Mouse (Mus musculus) gastrocnemius, adult 2 months (tissue): ENCODE measurements at regions not wholly inside any gene's neighbourhood (a gene's known extent, or its start where the extent isn't known, plus 50 kb on each side); places are given as distances from the start of the nearest gene placed in this dataset.

Source experiments
- DNase-seq: peaks from one replicate; pipeline ENCODE4 v3.0.0; 2022
- H3K27ac ChIP-seq: fragments of 200-600 bp; 2 replicates; pipeline ENCODE4 v1.8.1; 2022; ENCODE audit warnings: mild to moderate bottlenecking
- H3K4me3 ChIP-seq: fragments of 200-600 bp; 2 replicates; pipeline ENCODE4 v1.8.1; 2022; ENCODE audit warnings: mild to moderate bottlenecking, moderate library complexity
- CTCF ChIP-seq: fragments of 200-600 bp; IDR thresholded peaks from 2 replicates; pipeline ENCODE4 v1.8.1; 2022; ENCODE audit warnings: antibody characterized with exemption, mild to moderate bottlenecking, moderate library complexity
- intact Hi-C: fragments of 180-260 bp; cut with DNase I; formaldehyde crosslinking; loops from one replicate; pipeline ENCODE4 v1.15.1; 2025

DNA sequence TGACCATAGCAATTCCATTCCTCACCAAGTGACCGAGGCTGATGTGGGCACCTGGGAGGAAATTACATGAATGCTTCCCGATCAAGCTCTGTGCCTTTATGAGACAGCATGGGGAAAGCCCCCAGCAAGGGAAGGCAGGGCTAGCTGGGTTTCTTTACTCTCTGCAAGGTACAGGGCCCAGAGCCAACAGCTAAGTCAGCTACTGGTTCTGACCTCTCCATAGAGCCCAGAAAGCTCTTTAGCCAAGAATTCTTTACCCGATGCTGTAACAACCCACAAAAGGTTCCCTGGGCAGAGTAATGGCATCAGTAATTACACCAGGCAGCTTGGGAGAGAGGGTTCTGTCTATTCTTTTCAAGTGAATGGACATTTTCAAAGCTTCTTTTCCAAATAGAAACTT is 161.9 kb upstream of the Adamts16 start:
- TF ChIP-seq CTCF, result no peak
- no peak overlapping the region for H3K4me3 ChIP-seq
- intact Hi-C loops, result loop anchor here (10.0 kb wide), 1 partner anchor 159 kb away; the partner anchor contains the start of gene Adamts16
- no peak overlapping the region for H3K27ac ChIP-seq
- DNase-seq, result no peak

DNA sequence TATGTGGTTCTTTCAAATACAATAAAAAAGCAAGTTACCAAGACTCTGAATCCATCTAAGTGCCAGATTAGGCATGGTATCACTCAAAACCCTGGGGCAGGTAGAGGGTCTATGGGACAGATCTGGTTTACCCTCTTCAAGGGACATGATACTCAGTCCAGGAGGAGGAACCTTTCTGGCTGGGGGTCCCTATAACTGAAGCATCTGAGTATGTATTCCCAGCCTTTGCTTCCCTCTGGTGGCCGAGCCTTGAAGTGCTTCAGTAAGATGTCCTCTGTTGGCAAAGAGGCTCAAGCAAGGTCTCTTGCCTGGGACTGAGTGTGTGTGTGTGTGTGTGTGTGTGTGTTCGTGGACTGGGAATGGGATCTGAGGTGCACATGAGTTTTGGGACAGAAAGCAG is 159.7 kb upstream of the Adamts16 start:
- Histone ChIP-seq H3K27ac (no peak overlapping the region), H3K4me3 (no peak overlapping the region)
- intact Hi-C loops, result loop anchor here (10.0 kb wide), 1 partner anchor 156 kb away; the partner anchor contains the start of gene Adamts16
- peak; percentile 43 for DNase-seq
- peak; percentile 57 for TF ChIP-seq CTCF

GRCm38 (mm10) chr13:71000422-71001008 is 158.9 kb upstream of the Adamts16 start:
- intact Hi-C loops, result loop anchor here (10.0 kb wide), 1 partner anchor 156 kb away; the partner anchor contains the start of gene Adamts16
- DNase-seq, result no peak
- Histone ChIP-seq H3K4me3 (no peak overlapping the region), H3K27ac (no peak overlapping the region)
- TF ChIP-seq CTCF, result no peak

DNA sequence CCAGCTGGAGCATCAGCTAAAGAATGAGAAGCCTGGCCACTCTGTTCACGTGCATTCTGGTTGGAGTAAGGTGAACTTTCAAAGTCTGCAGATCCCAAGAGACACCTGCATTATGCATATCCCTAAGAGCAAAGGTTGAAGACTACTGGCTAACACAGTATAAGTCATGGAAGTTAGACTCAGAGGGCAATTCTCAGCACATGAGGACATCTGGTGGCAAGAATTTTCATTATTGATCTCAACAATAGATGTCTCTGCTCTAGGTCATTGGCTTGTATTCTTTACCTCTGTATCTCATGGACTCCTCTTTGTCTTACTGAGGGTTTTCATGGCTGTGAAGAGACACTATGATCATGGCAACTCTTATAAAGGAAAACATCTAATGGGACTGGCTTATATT is 151.9 kb upstream of the Adamts16 start:
- Histone ChIP-seq H3K27ac (no peak overlapping the region), H3K4me3 (no peak overlapping the region)
- TF ChIP-seq CTCF, result peak; percentile 24; the same call in 1 of the 2 replicates
- intact Hi-C loops, result no loop called here
- no peak for DNase-seq

DNA sequence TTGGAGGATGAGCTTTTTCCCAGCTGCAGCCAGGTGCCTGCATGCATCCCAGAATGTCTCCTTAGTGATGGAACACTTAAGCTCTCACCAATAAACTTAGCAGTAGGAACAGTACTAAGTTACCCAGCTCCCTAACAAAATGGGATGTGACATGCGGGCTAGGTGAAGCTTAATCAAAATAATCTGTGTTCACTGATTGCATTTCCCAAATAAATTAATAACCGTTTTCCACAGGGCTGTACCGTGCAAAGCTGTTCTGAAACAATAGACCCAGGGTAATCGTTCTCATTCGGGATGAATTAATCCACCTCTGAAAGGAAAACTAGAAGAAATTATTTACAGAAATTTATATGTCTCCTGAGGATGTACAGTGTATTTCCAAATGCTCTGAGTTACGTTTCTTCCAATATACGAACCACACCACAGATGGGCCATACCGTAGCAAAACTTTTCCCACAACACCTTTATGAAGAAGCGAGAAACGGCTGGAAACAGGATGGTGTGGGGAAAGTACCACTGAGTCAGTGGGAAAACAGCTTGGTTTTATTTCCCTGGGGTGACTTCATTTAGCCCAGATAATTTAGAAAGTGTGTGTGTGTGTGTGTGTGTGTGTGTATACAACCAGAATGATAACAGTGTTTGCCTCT is 148.5 kb upstream of the Adamts16 start:
- intact Hi-C loops, result no loop called here
- no peak overlapping the region for H3K4me3 ChIP-seq
- no peak for DNase-seq
- no peak overlapping the region for H3K27ac ChIP-seq
- no peak for TF ChIP-seq CTCF

- H3K27ac ChIP-seq, result no peak overlapping the region
- intact Hi-C loops, result no loop called here
- H3K4me3 ChIP-seq, result no peak overlapping the region
- DNase-seq, result no peak
- no peak for TF ChIP-seq CTCF
Measured at GRCm38 (mm10) chr13:70979344-70979743, 137.7 kb upstream of the Adamts16 start.

GRCm38 (mm10) chr13:70978547-70979307 is 137.1 kb upstream of the Adamts16 start:
- Histone ChIP-seq H3K4me3 (no peak overlapping the region), H3K27ac (no peak overlapping the region)
- no peak for DNase-seq
- intact Hi-C loops, result no loop called here
- no peak for TF ChIP-seq CTCF

- no peak overlapping the region for H3K4me3 ChIP-seq
- TF ChIP-seq CTCF, result no peak
- no peak overlapping the region for H3K27ac ChIP-seq
- no peak for DNase-seq
- intact Hi-C loops, result no loop called here
Measured at GRCm38 (mm10) chr13:70969596-70969995, 128.0 kb upstream of the Adamts16 start.

- Histone ChIP-seq H3K27ac (no peak overlapping the region), H3K4me3 (no peak overlapping the region)
- no peak for DNase-seq
- TF ChIP-seq CTCF, result no peak
- intact Hi-C loops, result no loop called here
Measured at GRCm38 (mm10) chr13:70967781-70968180, 126.2 kb upstream of the Adamts16 start.

DNA sequence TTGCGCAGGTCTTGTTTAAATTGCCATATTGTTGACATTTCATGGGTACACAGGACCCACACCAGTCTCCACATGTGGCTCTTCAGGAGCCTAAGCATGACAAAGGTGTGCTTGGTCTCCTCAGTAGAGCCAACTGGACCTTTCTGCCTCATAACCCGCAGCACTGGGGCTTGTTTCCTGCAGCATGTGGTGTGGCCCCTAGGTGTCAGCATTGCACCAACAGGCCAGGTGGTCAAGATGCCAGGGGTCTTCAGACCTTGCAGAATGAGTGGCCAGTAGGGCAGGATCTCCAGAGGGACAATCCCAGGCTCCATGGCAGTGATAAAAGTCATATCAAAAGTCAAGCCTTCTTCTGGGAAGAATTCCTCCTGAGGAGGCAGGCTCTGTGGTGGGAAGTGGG is 121.8 kb upstream of the Adamts16 start:
- no peak overlapping the region for H3K4me3 ChIP-seq
- TF ChIP-seq CTCF, result peak; percentile 25
- DNase-seq, result no peak
- intact Hi-C loops, result no loop called here
- no peak overlapping the region for H3K27ac ChIP-seq

DNA sequence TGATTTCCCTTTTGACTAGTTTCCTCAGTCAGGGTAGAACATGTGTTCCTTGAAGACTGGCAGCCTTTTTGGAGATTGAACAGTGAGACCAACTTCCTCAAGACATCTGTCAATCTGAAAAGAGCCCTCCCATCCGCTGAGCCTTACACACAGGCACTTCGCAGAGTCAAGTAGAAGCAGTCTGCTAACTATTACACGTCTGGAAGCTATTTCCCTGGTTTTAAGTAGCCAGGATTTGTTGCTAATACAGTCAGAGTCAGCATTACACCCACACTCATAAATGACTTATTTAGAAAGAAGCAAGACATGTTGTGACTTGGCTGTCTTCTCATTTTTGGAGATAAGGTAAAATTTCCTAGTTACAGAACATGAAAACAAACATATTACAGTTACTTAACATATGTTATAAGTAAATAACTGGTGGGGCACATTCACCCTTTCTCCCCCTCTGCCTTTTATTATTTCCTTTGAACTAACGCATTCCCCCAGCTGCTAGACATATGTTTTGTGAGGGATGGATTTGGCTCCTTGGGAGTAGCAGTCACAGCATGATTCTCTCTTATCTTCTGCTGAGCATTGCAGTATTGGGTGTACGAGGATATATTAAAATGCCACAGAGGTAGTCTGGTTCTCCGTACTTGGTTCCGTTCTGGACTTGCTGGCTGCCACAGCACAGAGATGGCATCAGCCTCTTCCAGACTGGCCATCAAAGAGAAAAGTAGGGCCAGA is 92.9 kb upstream of the Adamts16 start:
- intact Hi-C loops, result no loop called here
- no peak for DNase-seq
- no peak overlapping the region for H3K27ac ChIP-seq
- no peak for TF ChIP-seq CTCF
- no peak overlapping the region for H3K4me3 ChIP-seq

- intact Hi-C loops, result no loop called here
- DNase-seq, result no peak
- no peak overlapping the region for H3K4me3 ChIP-seq
- TF ChIP-seq CTCF, result no peak
- no peak overlapping the region for H3K27ac ChIP-seq
Measured at GRCm38 (mm10) chr13:70913834-70914233, 72.2 kb upstream of the Adamts16 start.

DNA sequence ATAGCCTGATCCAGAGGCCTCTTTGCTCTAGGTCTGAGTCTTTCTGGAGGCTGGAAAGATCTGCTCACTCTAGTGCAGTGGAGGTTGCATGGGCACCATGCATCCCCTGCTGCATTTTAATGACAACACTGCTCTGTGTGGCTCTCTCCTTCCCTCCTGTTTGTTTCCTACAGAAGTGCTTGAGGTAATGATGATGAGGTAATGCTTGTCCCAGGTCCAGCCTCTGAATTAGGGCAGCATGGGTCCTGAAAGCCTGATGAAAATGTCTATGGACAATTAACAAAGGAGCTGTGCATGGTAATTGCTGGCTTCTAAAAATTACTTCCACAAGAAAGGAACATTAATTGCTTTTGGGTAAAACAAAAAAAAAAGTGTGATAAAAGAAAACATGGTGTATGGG is 69.3 kb upstream of the Adamts16 start:
- TF ChIP-seq CTCF, result no peak
- intact Hi-C loops, result no loop called here
- Histone ChIP-seq H3K27ac (no peak overlapping the region), H3K4me3 (no peak overlapping the region)
- DNase-seq, result no peak
